Mouse (Mus musculus): ENCODE measurements around the gene Plk1.

Plk1 gene

GRCm38 (mm10) chr7:122191097-122191496 is 31.9 kb downstream of the Plk1 start:
- DNase-seq (ENCODE audit: low read depth, low spot score): no peak

GRCm38 (mm10) chr7:122193919-122194318 is 34.7 kb downstream of the Plk1 start:
- no peak for DNase-seq (ENCODE audit: low read depth, low spot score)

- no peak for DNase-seq (ENCODE audit: low read depth, low spot score)
These were observed 37.5 kb downstream of the Plk1 start for GRCm38 (mm10) chr7:122196771-122197170.

- DNase-seq (ENCODE audit: low read depth, low spot score): peak; percentile 54
These were observed 38.1 kb downstream of the Plk1 start for GRCm38 (mm10) chr7:122197306-122197705.

GRCm38 (mm10) chr7:122199296-122199695 is 40.1 kb downstream of the Plk1 start:
- DNase-seq (ENCODE audit: low read depth, low spot score): peak; percentile 32

GRCm38 (mm10) chr7:122203936-122204335 is 44.7 kb downstream of the Plk1 start:
- no peak for DNase-seq (ENCODE audit: low read depth, low spot score)

GRCm38 (mm10) chr7:122206121-122206520 is 46.9 kb downstream of the Plk1 start:
- DNase-seq (ENCODE audit: low read depth, low spot score): no peak

- DNase-seq (ENCODE audit: low read depth, low spot score): no peak
These were observed 49.2 kb downstream of the Plk1 start for GRCm38 (mm10) chr7:122208276-122209021.

GRCm38 (mm10) chr7:122219315-122219801 is 60.1 kb downstream of the Plk1 start, which contains the start of gene Chp2:
TSS of gene Chp2 (plus strand) at chr7:122219496.
- no peak for DNase-seq (ENCODE audit: low read depth, low spot score)

Data from forelimb bud, embryonic 11.5 days (tissue).